ENCODE assay signal across 28 mouse cellular contexts in the genomic region with DNA sequence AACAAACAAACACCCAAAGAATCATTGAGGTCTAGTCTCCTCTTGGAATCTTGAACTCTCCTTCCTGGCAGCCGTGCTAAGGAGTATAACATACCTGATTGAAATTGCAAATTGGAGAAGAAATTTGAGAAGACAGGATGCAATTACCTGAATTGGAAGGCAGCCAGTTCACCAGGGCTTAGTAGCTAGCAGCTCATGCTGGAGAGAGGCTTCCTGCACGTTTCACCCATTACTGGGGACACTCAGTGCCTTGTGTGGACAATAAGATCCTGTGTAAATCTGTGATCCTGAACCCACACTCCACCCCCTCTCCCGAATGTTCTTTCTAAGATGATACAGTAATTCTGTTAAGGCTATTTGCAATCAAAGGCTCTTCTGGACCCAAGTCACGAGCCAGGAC.
DNase-seq lines count a peak whose midpoint lies in the region; ATAC-seq and TF ChIP-seq lines count a peak whose summit lies in the region.
"Had no signal": no experiment of that assay in that cellular context is flagged by ENCODE, and none has a peak within 500 bp of the region (broad histone marks: within the 10 kb centered on the region; RNA-seq: fewer than 3 reads in every experiment).

No protein-coding gene starts in this region.

- H3K27ac ChIP-seq in embryonic facial prominence, embryonic 14.5 days (replicated peaks; ENCODE audit: low read depth, low read length) = no peak overlapping the region
- no peak overlapping the region for H3K27ac ChIP-seq in limb, embryonic 14.5 days (replicated peaks; ENCODE audit: low read depth, low read length)
- H3K27ac ChIP-seq: embryonic facial prominence, embryonic 12.5 days; forebrain, embryonic 10.5 days; forebrain, embryonic 15.5 days; gastrocnemius, adult 2 months; heart, embryonic 13.5 days; hindbrain, embryonic 15.5 days; liver, embryonic 12.5 days; midbrain, embryonic 13.5 days had no signal

- no peak overlapping the region for H3K4me2 ChIP-seq in embryonic facial prominence, embryonic 14.5 days (ENCODE audit: low read depth, low read length)
- H3K4me2 ChIP-seq in limb, embryonic 14.5 days (replicated peaks; ENCODE audit: low read depth, low read length, severe bottlenecking) = no peak overlapping the region
- H3K4me2 ChIP-seq: embryonic facial prominence, embryonic 12.5 days; forebrain, embryonic 15.5 days; heart, embryonic 13.5 days; hindbrain, embryonic 15.5 days; limb, embryonic 12.5 days; liver, embryonic 12.5 days; midbrain, embryonic 13.5 days had no signal

- peak; percentile 33 for DNase-seq in kidney, adult 9 months
- DNase-seq in kidney, adult 11 months = no peak
- DNase-seq in embryonic facial prominence, embryonic 14.5 days (ENCODE audit: low spot score) = peak; percentile 74
- peak; percentile 19 for DNase-seq in kidney, postnatal 10 days
- peak; percentile 30 for DNase-seq in limb, embryonic 14.5 days (ENCODE audit: low spot score)
- no peak for DNase-seq in lung, adult 18-20 months
- no peak for DNase-seq in frontal cortex, postnatal 25 days (ENCODE audit: low spot score in 2 of 2)
- DNase-seq: adrenal gland, postnatal 14 days; cerebellum, adult 11-12 months; gastrocnemius, adult 2 months; gastrocnemius, postnatal 36 days; heart, adult 18-20 months; heart, postnatal 10 days; layer of hippocampus, adult 9-11 months; liver, postnatal 0 days; lung, postnatal 4 days; thymus, postnatal 14 days had no signal

- no peak overlapping the region for H3K4me3 ChIP-seq in embryonic facial prominence, embryonic 14.5 days (ENCODE audit: low read depth, low read length)
- H3K4me3 ChIP-seq in limb, embryonic 14.5 days (replicated peaks; ENCODE audit: low read length) = no peak overlapping the region
- H3K4me3 ChIP-seq: embryonic facial prominence, embryonic 12.5 days; forebrain, embryonic 10.5 days; forebrain, embryonic 15.5 days; gastrocnemius, adult 2 months; heart, embryonic 13.5 days; hindbrain, embryonic 15.5 days; limb, embryonic 12.5 days; liver, embryonic 12.5 days; megakaryocyte, embryonic 14.5 days; midbrain, embryonic 13.5 days had no signal

- no peak for TF ChIP-seq POLR2A in limb, embryonic 14.5 days (IDR thresholded peaks at IDR 0.05; ENCODE audit: borderline replicate concordance, extremely low read depth, insufficient read depth, insufficient read length)

- ATAC-seq in embryonic facial prominence, embryonic 14.5 days (ENCODE audit: low read depth) = peak; percentile 74; the same call in 1 of the 2 replicates
- ATAC-seq in limb, embryonic 14.5 days (ENCODE audit: low FRiP score, low read depth) = no peak
- ATAC-seq: CD4-positive, CD25-positive, alpha-beta regulatory T cell, adult 4 months; forebrain, embryonic 15.5 days; liver, embryonic 12.5 days; liver, postnatal 0 days; lung, postnatal 0 days; midbrain, embryonic 13.5 days had no signal

- 27% methylated on average over 4 of the region's 4 CpGs for WGBS in embryonic facial prominence, embryonic 14.5 days
- 29% methylated on average over 4 of the region's 4 CpGs for WGBS in limb, embryonic 14.5 days

- 0 out of 2 replicates have a peak, but pooled peaks cover 3% of the 10 kb centered on the region for H3K4me1 ChIP-seq in embryonic facial prominence, embryonic 14.5 days (ENCODE audit: control insufficient read depth, insufficient read depth, low read length)
- H3K4me1 ChIP-seq in limb, embryonic 14.5 days (ENCODE audit: control insufficient read depth, insufficient read depth, low read length) = peaks cover 13% of the 10 kb centered on the region
- H3K4me1 ChIP-seq: forebrain, embryonic 10.5 days; heart, embryonic 13.5 days; hindbrain, embryonic 15.5 days; liver, embryonic 12.5 days; megakaryocyte, embryonic 14.5 days; midbrain, embryonic 13.5 days had no signal

- no peaks in the 10 kb centered on the region for H3K9me3 ChIP-seq in embryonic facial prominence, embryonic 14.5 days (ENCODE audit: control insufficient read depth, low read length)
- no peaks in the 10 kb centered on the region for H3K9me3 ChIP-seq in limb, embryonic 14.5 days (ENCODE audit: control insufficient read depth, low read length)
- H3K9me3 ChIP-seq: embryonic facial prominence, embryonic 12.5 days; forebrain, embryonic 10.5 days; forebrain, embryonic 15.5 days; heart, embryonic 13.5 days; hindbrain, embryonic 15.5 days; limb, embryonic 12.5 days; midbrain, embryonic 13.5 days had no signal

- no peak overlapping the region for H3K9ac ChIP-seq in embryonic facial prominence, embryonic 14.5 days (ENCODE audit: low read depth, low read length)
- no peak overlapping the region for H3K9ac ChIP-seq in limb, embryonic 14.5 days (ENCODE audit: low read depth, low read length, severe bottlenecking)
- H3K9ac ChIP-seq: embryonic facial prominence, embryonic 12.5 days; forebrain, embryonic 15.5 days; heart, embryonic 13.5 days; hindbrain, embryonic 15.5 days; limb, embryonic 12.5 days; liver, embryonic 12.5 days; liver, postnatal 0 days; midbrain, embryonic 13.5 days had no signal

- no peaks in the 10 kb centered on the region for H3K36me3 ChIP-seq in embryonic facial prominence, embryonic 14.5 days (ENCODE audit: control insufficient read depth, insufficient read depth, low read length)
- no peaks in the 10 kb centered on the region for H3K36me3 ChIP-seq in limb, embryonic 14.5 days (ENCODE audit: control insufficient read depth, insufficient read depth, low read length)
- H3K36me3 ChIP-seq: embryonic facial prominence, embryonic 12.5 days; forebrain, embryonic 10.5 days; forebrain, embryonic 15.5 days; heart, embryonic 13.5 days; hindbrain, embryonic 15.5 days; limb, embryonic 12.5 days; liver, embryonic 12.5 days; midbrain, embryonic 13.5 days had no signal

- no peaks in the 10 kb centered on the region for H3K27me3 ChIP-seq in embryonic facial prominence, embryonic 14.5 days (replicated peaks; ENCODE audit: control insufficient read depth, insufficient read depth, low read length)
- H3K27me3 ChIP-seq in limb, embryonic 14.5 days (ENCODE audit: control insufficient read depth, insufficient read depth, low read length) = no peaks in the 10 kb centered on the region
- H3K27me3 ChIP-seq: embryonic facial prominence, embryonic 12.5 days; forebrain, embryonic 15.5 days; heart, embryonic 13.5 days; hindbrain, embryonic 15.5 days; limb, embryonic 12.5 days; liver, embryonic 12.5 days; megakaryocyte, embryonic 14.5 days; midbrain, embryonic 13.5 days had no signal

Comparison
In these comparisons a context has a peak if more than half of its experiments do, and no peak if none do; other contexts are left out.
1. DNase-seq: peak in kidney, adult 9 months (single experiment), embryonic facial prominence, embryonic 14.5 days (single experiment), kidney, postnatal 10 days (single experiment) and limb, embryonic 14.5 days (single experiment); none in kidney, adult 11 months (single experiment), lung, adult 18-20 months (0 of 2) and frontal cortex, postnatal 25 days (0 of 2).